Mouse (Mus musculus): ENCODE measurements at regions not wholly inside any gene's neighbourhood (a gene's known extent, or its start where the extent isn't known, plus 50 kb on each side); places are given as distances from the start of the nearest gene placed in this dataset.
"Not testable (repeated sequence)": the region's sequence is repeated elsewhere in the genome, so short reads cannot be mapped to it uniquely, and the experiment has no call there.

GRCm38 (mm10) chr17:52351293-52351692 lies 251.2 kb upstream of the Kcnh8 start:
- H3K4me2 ChIP-seq (replicated peaks; ENCODE audit: low read depth, low read length): no peak overlapping the region
- no peak overlapping the region for H3K27ac ChIP-seq (ENCODE audit: low read depth, low read length)
- no peak overlapping the region for H3K4me3 ChIP-seq (ENCODE audit: low read depth, low read length)
- WGBS: 92% methylated on average over 8 of the region's 8 CpGs
- no peaks in the 10 kb centered on the region for H3K4me1 ChIP-seq (replicated peaks; ENCODE audit: control insufficient read depth, insufficient read depth, low read length)
- no peak overlapping the region for H3K9ac ChIP-seq (ENCODE audit: low read depth, low read length)
- ATAC-seq (ENCODE audit: low FRiP score) (no peak), DNase-seq (ENCODE audit: low spot score) (no peak)
- no peaks in the 10 kb centered on the region for H3K36me3 ChIP-seq (ENCODE audit: control insufficient read depth, insufficient read depth, low read length)
- no peaks in the 10 kb centered on the region for H3K27me3 ChIP-seq (ENCODE audit: control insufficient read depth, insufficient read depth, low read length)
- H3K9me3 ChIP-seq (ENCODE audit: control insufficient read depth, low read length): no peaks in the 10 kb centered on the region

- H3K4me2 ChIP-seq (replicated peaks; ENCODE audit: low read depth, low read length): no peak overlapping the region
- DNase-seq (ENCODE audit: low spot score): no peak
- H3K27ac ChIP-seq (ENCODE audit: low read depth, low read length): no peak overlapping the region
These were observed 251.8 kb upstream of the Kcnh8 start for GRCm38 (mm10) chr17:52350696-52351095.

GRCm38 (mm10) chr17:52349872-52350271 lies 252.6 kb upstream of the Kcnh8 start:
- ATAC-seq (ENCODE audit: low FRiP score) (no peak), DNase-seq (ENCODE audit: low spot score) (no peak)
- Histone ChIP-seq H3K4me1 (replicated peaks; ENCODE audit: control insufficient read depth, insufficient read depth, low read length) (no peaks in the 10 kb centered on the region), H3K27ac (ENCODE audit: low read depth, low read length) (no peak overlapping the region), H3K9ac (ENCODE audit: low read depth, low read length) (no peak overlapping the region), H3K9me3 (ENCODE audit: control insufficient read depth, low read length) (no peaks in the 10 kb centered on the region), H3K4me3 (ENCODE audit: low read depth, low read length) (no peak overlapping the region), H3K27me3 (ENCODE audit: control insufficient read depth, insufficient read depth, low read length) (no peaks in the 10 kb centered on the region), H3K36me3 (ENCODE audit: control insufficient read depth, insufficient read depth, low read length) (no peaks in the 10 kb centered on the region), H3K4me2 (replicated peaks; ENCODE audit: low read depth, low read length) (no peak overlapping the region)
- 81% methylated on average over 5 of the region's 5 CpGs for WGBS

More at GRCm38 (mm10) chr17:52350696-52351095, 251.8 kb upstream of the Kcnh8 start:
- H3K4me1 ChIP-seq (replicated peaks; ENCODE audit: control insufficient read depth, insufficient read depth, low read length): no peaks in the 10 kb centered on the region
- ATAC-seq (ENCODE audit: low FRiP score): no peak
- no peak overlapping the region for H3K9ac ChIP-seq (ENCODE audit: low read depth, low read length)
- H3K4me3 ChIP-seq (ENCODE audit: low read depth, low read length): no peak overlapping the region
- H3K36me3 ChIP-seq (ENCODE audit: control insufficient read depth, insufficient read depth, low read length): no peaks in the 10 kb centered on the region
- no peaks in the 10 kb centered on the region for H3K9me3 ChIP-seq (ENCODE audit: control insufficient read depth, low read length)
- H3K27me3 ChIP-seq (ENCODE audit: control insufficient read depth, insufficient read depth, low read length): no peaks in the 10 kb centered on the region

- H3K4me3 ChIP-seq (ENCODE audit: low read depth, low read length): no peak overlapping the region
- 75% methylated on average over 8 of the region's 8 CpGs for WGBS
- H3K4me1 ChIP-seq (replicated peaks; ENCODE audit: control insufficient read depth, insufficient read depth, low read length): no peaks in the 10 kb centered on the region
- no peak for ATAC-seq (ENCODE audit: low FRiP score)
- no peaks in the 10 kb centered on the region for H3K36me3 ChIP-seq (ENCODE audit: control insufficient read depth, insufficient read depth, low read length)
- H3K9me3 ChIP-seq (ENCODE audit: control insufficient read depth, low read length): no peaks in the 10 kb centered on the region
- no peak overlapping the region for H3K27ac ChIP-seq (ENCODE audit: low read depth, low read length)
- no peak for DNase-seq (ENCODE audit: low spot score)
- no peaks in the 10 kb centered on the region for H3K27me3 ChIP-seq (ENCODE audit: control insufficient read depth, insufficient read depth, low read length)
- no peak overlapping the region for H3K4me2 ChIP-seq (replicated peaks; ENCODE audit: low read depth, low read length)
- no peak overlapping the region for H3K9ac ChIP-seq (ENCODE audit: low read depth, low read length)
These were observed 253.9 kb upstream of the Kcnh8 start for GRCm38 (mm10) chr17:52348481-52349083.

GRCm38 (mm10) chr17:52320586-52320985 lies 281.9 kb upstream of the Kcnh8 start:
- Histone ChIP-seq H3K4me3 (ENCODE audit: low read depth, low read length) (no peak overlapping the region), H3K9me3 (ENCODE audit: control insufficient read depth, low read length) (no peaks in the 10 kb centered on the region), H3K27ac (ENCODE audit: low read depth, low read length) (no peak overlapping the region), H3K4me1 (replicated peaks; ENCODE audit: control insufficient read depth, insufficient read depth, low read length) (no peaks in the 10 kb centered on the region), H3K36me3 (ENCODE audit: control insufficient read depth, insufficient read depth, low read length) (no peaks in the 10 kb centered on the region), H3K9ac (ENCODE audit: low read depth, low read length) (no peak overlapping the region), H3K4me2 (replicated peaks; ENCODE audit: low read depth, low read length) (no peak overlapping the region), H3K27me3 (ENCODE audit: control insufficient read depth, insufficient read depth, low read length) (no peaks in the 10 kb centered on the region)
- DNase-seq (ENCODE audit: low spot score): no peak
- no peak for ATAC-seq (ENCODE audit: low FRiP score)
- WGBS: 82% methylated on average over 1 of the region's 1 CpGs

- no peak overlapping the region for H3K27ac ChIP-seq (ENCODE audit: low read depth, low read length)
- DNase-seq (ENCODE audit: low spot score): no peak
- H3K4me1 ChIP-seq (replicated peaks; ENCODE audit: control insufficient read depth, insufficient read depth, low read length): no peaks in the 10 kb centered on the region
- no peak overlapping the region for H3K9ac ChIP-seq (ENCODE audit: low read depth, low read length)
- H3K36me3 ChIP-seq (ENCODE audit: control insufficient read depth, insufficient read depth, low read length): no peaks in the 10 kb centered on the region
- no peak overlapping the region for H3K4me2 ChIP-seq (replicated peaks; ENCODE audit: low read depth, low read length)
- H3K27me3 ChIP-seq (ENCODE audit: control insufficient read depth, insufficient read depth, low read length): no peaks in the 10 kb centered on the region
- WGBS: 87% methylated on average over 3 of the region's 3 CpGs
- H3K4me3 ChIP-seq (ENCODE audit: low read depth, low read length): no peak overlapping the region
- ATAC-seq (ENCODE audit: low FRiP score): no peak
- H3K9me3 ChIP-seq (ENCODE audit: control insufficient read depth, low read length): no peaks in the 10 kb centered on the region
These were observed 285.5 kb upstream of the Kcnh8 start for GRCm38 (mm10) chr17:52316976-52317375.

- 88% methylated on average over 2 of the region's 2 CpGs for whole genome bisulfite sequencing
- Histone ChIP-seq H3K27me3 (ENCODE audit: control insufficient read depth, insufficient read depth, low read length) (no peaks in the 10 kb centered on the region), H3K36me3 (ENCODE audit: control insufficient read depth, insufficient read depth, low read length) (no peaks in the 10 kb centered on the region), H3K4me1 (replicated peaks; ENCODE audit: control insufficient read depth, insufficient read depth, low read length) (no peaks in the 10 kb centered on the region), H3K9me3 (ENCODE audit: control insufficient read depth, low read length) (no peaks in the 10 kb centered on the region), H3K9ac (ENCODE audit: low read depth, low read length) (no peak overlapping the region), H3K4me2 (replicated peaks; ENCODE audit: low read depth, low read length) (no peak overlapping the region), H3K27ac (ENCODE audit: low read depth, low read length) (no peak overlapping the region), H3K4me3 (ENCODE audit: low read depth, low read length) (no peak overlapping the region)
- DNase-seq (ENCODE audit: low spot score): no peak
- no peak for ATAC-seq (ENCODE audit: low FRiP score)
These were observed 286.6 kb upstream of the Kcnh8 start for GRCm38 (mm10) chr17:52315879-52316278.

GRCm38 (mm10) chr17:52315456-52315855 lies 287.1 kb upstream of the Kcnh8 start:
- H3K4me3 ChIP-seq (ENCODE audit: low read depth, low read length); DNase-seq (ENCODE audit: low spot score); H3K27me3 ChIP-seq (ENCODE audit: control insufficient read depth, insufficient read depth, low read length); H3K4me2 ChIP-seq (replicated peaks; ENCODE audit: low read depth, low read length); H3K27ac ChIP-seq (ENCODE audit: low read depth, low read length); H3K9me3 ChIP-seq (ENCODE audit: control insufficient read depth, low read length); ATAC-seq (ENCODE audit: low FRiP score); H3K4me1 ChIP-seq (replicated peaks; ENCODE audit: control insufficient read depth, insufficient read depth, low read length); H3K36me3 ChIP-seq (ENCODE audit: control insufficient read depth, insufficient read depth, low read length); H3K9ac ChIP-seq (ENCODE audit: low read depth, low read length): not testable (repeated sequence)
- 73% methylated on average over 1 of the region's 2 CpGs for WGBS

GRCm38 (mm10) chr17:52312043-52312442 lies 290.5 kb upstream of the Kcnh8 start:
- Histone ChIP-seq H3K27ac (ENCODE audit: low read depth, low read length) (no peak overlapping the region), H3K9ac (ENCODE audit: low read depth, low read length) (no peak overlapping the region), H3K4me2 (replicated peaks; ENCODE audit: low read depth, low read length) (no peak overlapping the region), H3K36me3 (ENCODE audit: control insufficient read depth, insufficient read depth, low read length) (no peaks in the 10 kb centered on the region), H3K4me3 (ENCODE audit: low read depth, low read length) (no peak overlapping the region), H3K27me3 (ENCODE audit: control insufficient read depth, insufficient read depth, low read length) (no peaks in the 10 kb centered on the region), H3K9me3 (ENCODE audit: control insufficient read depth, low read length) (no peaks in the 10 kb centered on the region), H3K4me1 (replicated peaks; ENCODE audit: control insufficient read depth, insufficient read depth, low read length) (no peaks in the 10 kb centered on the region)
- ATAC-seq (ENCODE audit: low FRiP score) (no peak), DNase-seq (ENCODE audit: low spot score) (no peak)
- 88% methylated on average over 1 of the region's 1 CpGs for WGBS
